Mouse (Mus musculus): ENCODE measurements around the gene Il17d. TPM values are rescaled to one million over a fixed set of nuclear protein-coding genes. Genes with fewer than 3 reads are reported as not detected.
A peak's percentile ranks its signal among the peaks of the same experiment; 100 is the strongest.

The Il17d gene
- total RNA-seq (2022) = 1 to 10 TPM in 2 of 4 experiments, under 1 TPM in 2; 0.77 to 1.6 (median 1.1) TPM

GRCm38 (mm10) chr14:57524671-57525387 lies at the start of gene Il17d:
Il17d (plus strand) TSS chr14:57524777.
- DNase-seq (ENCODE audit: low spot score in 2 of 2) = no peak

DNA sequence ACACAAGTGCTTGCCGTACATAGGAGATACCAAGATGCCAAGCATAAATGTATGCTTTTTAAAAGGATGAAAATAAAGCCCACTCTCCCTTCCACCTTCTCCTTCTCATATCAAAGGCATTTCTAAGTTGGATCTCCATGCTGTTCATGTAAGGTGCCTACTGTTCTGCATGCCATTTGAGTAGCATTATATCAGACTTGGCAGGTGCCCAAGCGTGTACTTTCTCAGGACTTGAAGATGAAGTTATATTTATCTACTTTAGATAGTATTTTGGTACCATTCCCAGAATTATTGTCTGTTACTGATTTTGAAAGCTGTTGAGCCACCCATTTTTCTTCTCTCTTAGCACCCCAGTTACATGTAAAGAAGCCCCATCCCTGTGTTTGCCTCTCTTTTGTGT lies 49.5 kb upstream of the Il17d start:
- no peak for DNase-seq (ENCODE audit: low spot score in 2 of 2)

DNA sequence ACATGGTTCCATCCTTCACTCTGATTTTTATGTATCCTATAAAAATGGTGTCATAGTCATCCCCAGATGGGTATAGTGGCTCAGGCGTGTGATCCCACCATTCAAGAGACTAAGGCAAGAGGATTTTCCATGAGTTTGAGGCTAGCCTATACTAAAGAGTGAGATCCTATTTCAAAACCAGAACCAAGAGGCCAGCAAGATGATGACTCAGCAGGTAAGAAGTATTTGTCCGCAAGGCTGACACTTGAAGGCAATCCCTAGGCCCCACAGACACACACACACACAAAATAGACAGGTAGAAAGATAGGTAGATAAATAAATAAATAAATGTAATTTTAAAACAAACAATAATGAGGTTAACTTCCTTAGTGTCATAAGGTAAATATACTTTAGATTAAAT lies 42.3 kb upstream of the Il17d start:
- DNase-seq (ENCODE audit: low spot score in 2 of 2) = no peak

GRCm38 (mm10) chr14:57484183-57484582 lies 40.4 kb upstream of the Il17d start:
- DNase-seq (ENCODE audit: low spot score in 2 of 2) = no peak

DNA sequence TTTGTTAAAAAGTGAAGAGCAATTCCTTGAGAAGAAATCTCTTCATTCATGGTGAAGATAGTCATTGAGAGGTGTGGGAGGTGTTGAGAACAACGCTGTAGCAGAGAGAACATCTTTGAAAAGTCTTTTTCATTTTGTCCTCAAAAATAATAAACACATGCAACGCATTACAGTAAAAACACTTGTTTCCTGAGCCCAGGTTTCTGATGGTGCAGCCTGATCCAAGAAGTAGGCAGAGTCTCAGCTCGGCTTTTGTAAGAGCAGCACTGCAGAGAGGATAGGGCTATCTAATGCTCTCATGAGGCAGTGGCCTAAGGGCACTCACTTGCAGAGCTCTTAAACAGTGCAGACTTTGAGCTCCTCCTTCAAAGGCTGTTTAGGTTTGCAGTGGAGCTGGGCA lies 34.9 kb upstream of the Il17d start:
- no peak for DNase-seq (ENCODE audit: low spot score in 2 of 2)

- no peak for DNase-seq (ENCODE audit: low spot score in 2 of 2)
Observed at GRCm38 (mm10) chr14:57493840-57494239, 30.7 kb upstream of the Il17d start.

DNA sequence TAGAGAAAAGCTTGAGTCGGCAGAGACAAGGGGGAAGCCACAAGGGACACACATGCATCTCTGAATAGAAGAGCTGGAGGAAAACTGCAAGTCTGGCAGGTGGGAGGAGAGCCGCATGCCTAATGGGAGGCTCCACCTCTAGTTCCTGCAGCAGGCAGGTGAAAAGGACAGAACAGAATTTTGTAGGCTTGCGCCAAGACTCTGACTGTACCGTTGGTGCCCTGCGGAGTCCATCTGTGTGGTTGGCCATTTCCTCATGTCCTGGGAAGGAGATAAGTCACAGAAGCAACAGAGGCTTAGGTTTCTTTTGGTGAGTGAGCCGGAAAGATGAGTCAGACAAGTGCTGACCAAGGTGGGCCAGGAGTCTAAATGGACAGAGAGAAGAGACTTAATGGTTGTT lies 20.8 kb upstream of the Il17d start:
- DNase-seq (ENCODE audit: low spot score in 2 of 2) = no peak

DNA sequence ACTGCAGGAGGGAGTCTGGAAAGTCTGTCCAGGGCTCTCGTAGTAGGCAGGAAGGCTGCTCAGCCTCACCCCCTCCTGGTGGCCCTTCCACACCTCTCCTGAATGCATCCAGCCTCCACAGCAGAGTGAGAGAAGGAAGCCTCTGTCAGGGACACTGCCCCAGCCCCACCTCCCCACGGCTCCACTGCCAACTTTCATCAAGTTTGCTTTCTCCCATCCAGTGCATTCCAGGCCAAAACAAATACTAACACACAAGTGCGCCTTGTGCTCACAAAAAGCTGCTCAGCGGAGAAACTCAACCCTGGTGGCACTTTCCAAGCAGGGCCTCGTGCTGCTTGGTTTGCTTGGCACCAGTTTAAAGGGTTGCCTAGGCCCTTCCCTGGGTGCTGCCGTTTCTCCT lies 15.0 kb upstream of the Il17d start:
- no peak for DNase-seq (ENCODE audit: low spot score in 2 of 2)

DNA sequence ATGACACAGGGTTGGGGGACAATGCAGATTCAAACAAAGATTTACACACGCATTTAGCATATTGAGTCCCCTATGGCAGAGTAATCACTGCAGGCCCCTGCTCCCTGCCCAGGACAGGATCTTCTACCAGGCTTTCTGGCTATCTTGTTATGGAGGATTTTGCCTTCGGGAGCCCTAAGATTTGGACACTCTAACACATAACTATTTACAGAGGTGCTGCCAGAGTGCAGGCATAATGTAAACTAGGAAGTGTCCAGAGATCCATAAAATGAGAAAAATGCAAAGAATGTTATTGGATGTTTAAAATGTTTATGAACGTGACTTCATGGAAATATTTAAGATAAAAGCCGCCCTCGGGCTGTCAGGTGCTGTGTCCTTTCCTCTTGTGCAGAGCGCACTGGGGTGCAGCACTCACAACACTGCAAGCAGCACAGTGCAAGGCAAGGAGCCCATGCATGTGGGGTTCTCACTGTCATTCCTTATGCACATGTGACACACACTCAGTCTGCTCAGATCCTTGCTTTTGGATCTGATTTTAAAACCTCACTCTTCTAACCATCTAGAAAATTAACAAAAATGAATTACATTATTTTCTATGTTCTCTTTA lies 9.3 kb upstream of the Il17d start:
- DNase-seq (ENCODE audit: low spot score in 2 of 2) = no peak

GRCm38 (mm10) chr14:57517001-57517400 lies 7.6 kb upstream of the Il17d start:
- no peak for DNase-seq (ENCODE audit: low spot score in 2 of 2)

- DNase-seq (ENCODE audit: low spot score in 2 of 2) = no peak
Observed at GRCm38 (mm10) chr14:57523762-57524161, 815 bp upstream of the Il17d start.

DNA sequence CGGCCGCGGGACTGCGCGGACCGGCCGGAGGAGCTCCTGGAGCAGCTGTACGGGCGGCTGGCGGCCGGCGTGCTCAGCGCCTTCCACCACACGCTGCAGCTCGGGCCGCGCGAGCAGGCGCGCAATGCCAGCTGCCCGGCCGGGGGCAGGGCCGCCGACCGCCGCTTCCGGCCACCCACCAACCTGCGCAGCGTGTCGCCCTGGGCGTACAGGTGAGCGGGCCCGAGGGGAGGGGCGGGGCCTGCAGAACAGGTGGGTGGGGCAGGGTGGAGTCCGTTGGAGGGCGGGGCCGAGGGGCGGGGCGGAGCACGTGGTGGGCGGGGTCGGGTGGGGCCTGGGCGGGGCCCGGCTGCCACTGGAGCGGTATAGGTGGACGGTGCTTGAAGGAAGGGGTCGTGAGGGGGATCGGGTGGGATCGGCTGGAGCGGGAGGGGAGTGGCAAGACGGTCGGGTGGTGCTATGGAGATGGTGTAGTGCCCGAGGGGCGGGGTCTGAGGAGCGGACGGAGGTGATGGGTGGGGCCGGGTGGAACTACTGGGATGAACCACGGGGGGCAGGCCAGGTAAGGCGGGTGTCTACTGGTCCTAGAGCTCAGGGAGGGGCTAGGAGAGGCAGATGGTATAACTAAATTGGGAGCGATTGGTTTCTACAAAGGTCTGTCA lies 942 bp downstream of the Il17d start:
- DNase-seq (ENCODE audit: low spot score in 2 of 2) = peak; percentile 28 to 48

DNA sequence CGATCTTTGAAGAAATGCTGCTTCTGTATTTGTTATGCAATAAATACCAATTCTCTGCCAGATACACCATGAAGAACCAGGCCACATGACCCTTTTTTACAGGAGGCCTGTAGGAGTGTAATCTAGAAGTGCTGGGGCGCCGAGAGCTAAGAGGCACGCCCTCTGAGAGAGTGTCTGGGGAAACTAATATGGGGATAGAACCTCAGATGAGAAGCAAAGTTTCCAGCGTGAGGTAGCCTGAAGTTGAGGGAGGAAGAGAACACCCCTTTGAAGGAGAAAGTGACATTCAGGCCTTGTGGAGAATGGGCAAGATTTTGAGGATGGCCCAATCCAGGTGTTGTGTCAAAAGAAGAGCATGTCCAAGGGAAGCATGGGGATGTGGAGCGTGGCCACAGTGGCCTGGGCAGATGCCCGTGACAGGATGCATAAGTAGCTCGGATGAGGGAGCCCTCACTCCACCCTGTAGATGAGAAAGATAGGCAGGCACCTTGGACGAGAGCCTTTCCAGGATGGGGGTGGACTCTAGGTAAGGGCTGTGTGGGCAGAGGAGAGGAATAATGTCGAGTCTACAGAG lies 1.6 kb downstream of the Il17d start:
- DNase-seq (ENCODE audit: low spot score in 2 of 2) = no peak

DNA sequence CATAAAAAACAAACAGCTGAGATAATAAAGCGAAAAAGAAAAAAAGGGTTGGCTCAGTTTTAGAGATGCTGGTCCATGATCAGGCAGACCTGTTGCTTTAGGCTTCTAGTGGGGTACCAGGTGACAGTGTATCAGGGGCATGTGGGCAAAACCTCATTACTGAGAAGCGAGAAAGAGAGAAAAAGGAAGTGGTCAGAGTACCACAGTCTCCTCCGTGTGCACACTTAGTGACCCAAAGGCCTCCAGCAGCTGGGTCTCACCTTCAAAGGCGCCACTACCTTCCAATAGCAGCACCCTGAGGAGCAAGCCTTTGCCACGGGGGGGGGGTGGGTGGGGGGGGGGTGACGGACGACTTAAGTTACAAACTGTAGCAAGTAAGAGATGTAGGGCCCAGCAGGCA lies 2.5 kb downstream of the Il17d start:
- no peak for DNase-seq (ENCODE audit: low spot score in 2 of 2)

DNA sequence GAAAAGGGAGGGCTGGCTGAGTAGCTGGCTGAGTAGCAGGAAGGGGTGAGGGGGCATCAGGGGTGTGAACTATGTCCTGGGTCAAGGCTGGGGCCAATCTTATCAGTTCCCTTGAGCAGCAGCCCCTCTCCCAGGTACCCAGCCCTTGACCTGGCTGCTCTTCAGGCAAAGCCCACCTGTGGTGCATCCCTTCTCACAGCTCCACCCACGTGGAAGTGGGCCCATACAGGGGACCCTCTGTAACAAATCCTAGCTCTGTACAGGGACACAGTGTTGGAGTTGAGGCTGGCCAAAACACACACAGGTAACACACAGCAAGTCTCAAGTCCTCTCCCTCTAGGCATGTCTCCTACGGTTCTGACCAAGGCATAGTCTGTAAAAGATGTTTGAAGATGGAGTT lies 3.0 kb downstream of the Il17d start:
- no peak for DNase-seq (ENCODE audit: low spot score in 2 of 2)

GRCm38 (mm10) chr14:57529086-57529785 lies 4.7 kb downstream of the Il17d start:
- DNase-seq (ENCODE audit: low spot score in 2 of 2) = peak in 1 of 2 experiments; percentile 31

DNA sequence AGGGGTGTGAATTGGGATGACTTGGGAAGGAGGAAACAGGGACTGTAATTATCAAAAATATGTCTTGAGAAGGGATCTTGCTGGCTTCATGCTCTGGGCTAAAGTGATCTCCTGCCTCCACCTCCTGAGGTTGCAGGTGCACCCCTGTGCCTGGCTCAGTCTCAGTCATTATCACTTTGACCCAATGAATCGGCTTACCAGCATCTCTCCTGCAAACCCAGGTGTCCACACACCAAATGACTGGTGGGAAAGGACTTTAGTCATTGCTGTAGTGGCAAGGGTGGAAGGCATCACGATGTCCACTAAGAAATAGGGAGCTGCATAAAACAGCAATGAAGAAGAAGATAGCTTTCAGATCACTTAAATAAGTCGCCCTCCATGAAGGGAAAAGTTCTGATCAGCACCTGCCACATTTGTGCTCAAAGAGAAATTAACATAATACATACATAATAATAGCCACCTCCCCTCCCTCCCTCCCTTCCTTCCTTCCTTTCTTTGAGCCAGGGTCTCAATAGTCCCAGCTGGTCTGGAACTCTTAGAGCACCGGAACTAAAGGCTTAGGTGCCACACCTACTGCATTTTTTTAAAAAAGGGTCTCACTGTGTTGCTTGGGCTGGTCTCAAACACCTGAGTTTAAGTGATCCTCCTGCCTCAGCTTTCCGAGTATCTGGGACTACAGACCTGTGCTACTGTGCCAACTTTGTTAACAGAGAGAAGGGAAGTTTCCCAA lies 5.4 kb downstream of the Il17d start:
- DNase-seq (ENCODE audit: low spot score in 2 of 2) = no peak

GRCm38 (mm10) chr14:57532577-57532976 lies 8.0 kb downstream of the Il17d start:
- no peak for DNase-seq (ENCODE audit: low spot score in 2 of 2)

GRCm38 (mm10) chr14:57533214-57533613 lies 8.6 kb downstream of the Il17d start:
- no peak for DNase-seq (ENCODE audit: low spot score in 2 of 2)

DNA sequence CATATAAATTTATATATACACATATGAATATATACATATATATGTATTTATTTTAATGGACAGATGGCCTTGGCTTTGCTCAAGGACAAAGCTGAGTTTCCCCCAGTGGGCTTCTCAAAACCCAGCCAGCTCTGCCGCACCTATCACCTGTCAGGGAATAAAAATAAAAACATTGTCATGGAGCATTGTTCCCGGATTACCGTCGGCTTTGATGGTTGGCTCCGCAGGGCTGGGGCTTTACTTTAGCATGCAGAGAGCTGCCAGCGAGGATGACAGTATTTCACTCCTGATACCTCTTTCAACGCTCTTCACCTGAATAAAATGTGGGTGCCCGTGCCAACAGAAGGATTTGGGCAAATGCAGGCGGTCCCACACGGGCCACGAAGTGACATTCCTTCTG lies 9.3 kb downstream of the Il17d start:
- DNase-seq (ENCODE audit: low spot score in 2 of 2) = no peak

- no peak for DNase-seq (ENCODE audit: low spot score in 2 of 2)
Observed at GRCm38 (mm10) chr14:57534346-57534745, 9.8 kb downstream of the Il17d start.

All from gastrocnemius, adult 8-10 months (tissue).